Mouse (Mus musculus): Measurements from ENCODE around the gene S100a13.

GRCm38 (mm10) chr3:90512948-90513642 lies 1.1 kb upstream of the S100a13 start:
- TF ChIP-seq CTCF (IDR thresholded peaks at IDR 0.05; ENCODE audit: insufficient read depth, low read depth, low read length), result no peak
- no peak for TF ChIP-seq POLR2A (IDR thresholded peaks at IDR 0.05; ENCODE audit: insufficient read depth, low read depth, low read length)
